Mouse (Mus musculus) T-helper 17 cell (primary cell): ENCODE data around the gene Agmo.

ENCODE experiments used
- in situ Hi-C, 2 experiments: fragments of 300-600 bp; cut with MboI, MseI; formaldehyde crosslinking; loops; 1 replicate in 1 of 2; 2 replicates in 1 of 2; pipeline ENCODE4 v1.15.1; 2025; ENCODE audit warnings: high pct_unique_total_duplicates in 2 of 2

Agmo gene

DNA sequence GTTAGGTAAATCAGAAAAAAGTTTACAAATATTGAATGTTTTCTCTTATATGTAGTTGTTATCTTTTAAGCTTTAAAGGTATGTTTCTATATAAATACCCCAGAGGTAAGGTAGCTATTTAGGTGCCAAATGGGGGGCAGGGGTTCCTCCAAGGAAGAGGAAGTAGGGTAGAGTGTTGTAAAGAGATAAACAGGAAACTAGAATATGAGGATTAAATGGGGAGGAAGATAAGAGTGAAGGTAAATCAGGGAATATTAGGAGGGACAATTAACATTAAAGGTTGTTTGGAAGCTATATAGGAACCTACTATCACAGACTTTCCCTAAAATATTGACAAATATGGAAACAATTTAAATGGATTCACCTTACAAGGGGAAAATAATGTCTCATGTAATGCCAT, 382.6 kb downstream of the Agmo start:
- in situ Hi-C loops = no loop called here
